Mouse (Mus musculus) right cerebral cortex, adult 2 months (tissue): Measurements from ENCODE around the gene Mbnl2.

Experiments
- DNase-seq, 2 experiments: peaks; one replicate each; pipeline ENCODE4 v3.0.0; 2021 to 2022; ENCODE audit warnings: low spot score in 2 of 2

Gene Mbnl2

DNA sequence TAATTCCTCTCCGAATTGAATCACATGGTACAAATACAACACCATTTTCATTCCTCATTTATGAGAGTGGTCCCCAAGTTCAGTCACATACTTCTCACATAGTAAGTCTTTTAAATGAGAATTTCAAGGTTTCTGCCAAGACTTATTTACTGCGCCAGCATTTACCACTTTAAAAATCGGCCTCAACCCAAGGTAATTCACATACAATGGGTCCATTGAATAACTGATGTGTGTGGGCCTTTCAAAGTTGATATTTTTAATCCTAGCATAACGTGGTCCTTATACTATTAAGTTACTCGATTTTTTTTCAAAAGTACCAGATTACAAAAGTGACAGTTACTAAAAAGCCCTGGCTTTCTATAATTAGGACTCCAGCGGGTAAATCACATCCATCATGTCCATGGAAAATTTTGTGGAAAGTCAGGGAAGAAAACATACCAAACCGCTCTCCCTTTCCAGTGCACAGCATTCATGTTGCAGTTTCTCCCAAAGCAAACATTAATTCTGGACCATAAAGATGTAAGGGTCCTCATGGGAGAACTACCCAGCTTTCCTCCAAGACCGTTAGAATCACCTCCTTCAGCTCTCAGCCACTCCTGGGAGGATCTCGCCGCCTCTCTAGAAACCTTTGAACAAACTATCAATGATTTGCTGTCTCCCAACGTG lies 107.8 kb downstream of the Mbnl2 start:
- no peak for DNase-seq

DNA sequence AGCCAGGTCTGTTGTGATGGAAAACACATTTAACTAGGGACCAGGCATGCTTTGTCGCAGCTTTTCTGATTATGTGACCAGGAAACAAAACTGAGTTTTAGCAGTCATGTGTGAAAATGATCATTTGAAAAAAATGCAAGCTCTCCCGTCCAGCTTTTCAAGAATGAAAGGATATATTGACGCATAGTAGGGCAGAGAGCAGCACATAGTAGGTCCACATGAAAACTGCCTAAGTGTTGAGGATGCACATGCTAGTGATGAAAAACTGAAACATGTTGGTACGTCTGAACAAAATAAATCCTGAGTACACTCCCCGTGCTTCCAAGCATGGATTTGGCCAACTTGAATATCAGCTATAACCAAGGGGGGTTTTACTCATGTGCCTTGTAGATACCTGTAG lies 109.1 kb downstream of the Mbnl2 start:
- no peak for DNase-seq

DNA sequence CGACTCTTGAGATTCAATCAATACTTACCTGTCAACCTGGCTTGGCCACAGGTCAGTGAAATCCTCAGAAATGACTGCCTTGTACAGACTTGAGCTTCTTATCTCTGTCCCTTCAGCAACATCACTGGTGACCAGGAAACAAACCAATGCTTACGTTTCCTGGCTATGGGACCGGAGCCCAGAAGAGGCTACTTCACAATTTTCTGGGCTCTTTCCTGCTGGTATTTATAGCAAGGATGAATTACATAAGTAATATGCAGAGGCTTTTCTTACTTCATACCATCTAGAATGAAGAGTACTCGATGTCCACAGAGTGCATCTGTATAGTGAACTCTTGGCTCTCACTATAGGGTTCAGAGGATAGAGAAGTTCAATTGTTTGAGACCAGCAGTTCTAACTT lies 111.8 kb downstream of the Mbnl2 start:
- no peak for DNase-seq

DNA sequence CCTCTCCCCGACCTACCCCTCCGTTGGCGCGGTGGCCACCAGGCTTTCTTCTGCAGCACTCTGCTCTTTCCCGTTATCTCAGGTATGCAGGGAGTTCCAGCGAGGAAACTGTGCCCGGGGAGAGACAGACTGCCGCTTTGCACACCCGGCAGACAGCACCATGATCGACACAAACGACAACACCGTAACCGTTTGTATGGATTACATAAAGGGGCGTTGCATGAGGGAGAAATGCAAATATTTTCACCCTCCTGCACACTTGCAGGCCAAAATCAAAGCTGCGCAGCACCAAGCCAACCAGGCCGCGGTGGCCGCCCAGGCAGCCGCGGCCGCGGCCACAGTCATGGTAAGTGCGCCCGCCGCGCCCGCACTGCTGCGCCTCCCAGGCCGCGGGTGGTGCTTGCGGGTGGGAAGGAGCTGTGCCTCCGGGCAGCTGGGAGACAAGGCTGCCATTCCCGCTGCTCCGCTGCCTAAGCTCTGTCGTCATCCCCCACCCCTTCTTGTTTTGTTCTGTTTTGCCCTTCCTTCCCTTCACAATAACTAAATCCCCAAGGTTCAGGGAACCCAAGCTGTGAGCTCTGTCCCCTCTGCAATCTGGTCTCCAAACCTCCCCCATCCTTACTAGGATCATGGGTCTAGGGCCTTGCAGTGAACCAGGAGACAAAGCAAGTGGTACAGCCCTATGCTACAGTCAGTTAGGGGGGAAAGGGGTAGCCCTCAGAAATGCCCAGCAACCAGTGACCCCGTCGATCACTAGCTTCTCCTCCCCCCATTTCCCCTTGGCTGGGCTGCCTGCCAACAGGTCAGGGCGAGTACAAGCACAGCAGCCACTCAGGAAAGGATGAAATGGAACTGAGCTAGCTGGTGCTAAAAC lies 113.6 kb downstream of the Mbnl2 start:
- no peak for DNase-seq

DNA sequence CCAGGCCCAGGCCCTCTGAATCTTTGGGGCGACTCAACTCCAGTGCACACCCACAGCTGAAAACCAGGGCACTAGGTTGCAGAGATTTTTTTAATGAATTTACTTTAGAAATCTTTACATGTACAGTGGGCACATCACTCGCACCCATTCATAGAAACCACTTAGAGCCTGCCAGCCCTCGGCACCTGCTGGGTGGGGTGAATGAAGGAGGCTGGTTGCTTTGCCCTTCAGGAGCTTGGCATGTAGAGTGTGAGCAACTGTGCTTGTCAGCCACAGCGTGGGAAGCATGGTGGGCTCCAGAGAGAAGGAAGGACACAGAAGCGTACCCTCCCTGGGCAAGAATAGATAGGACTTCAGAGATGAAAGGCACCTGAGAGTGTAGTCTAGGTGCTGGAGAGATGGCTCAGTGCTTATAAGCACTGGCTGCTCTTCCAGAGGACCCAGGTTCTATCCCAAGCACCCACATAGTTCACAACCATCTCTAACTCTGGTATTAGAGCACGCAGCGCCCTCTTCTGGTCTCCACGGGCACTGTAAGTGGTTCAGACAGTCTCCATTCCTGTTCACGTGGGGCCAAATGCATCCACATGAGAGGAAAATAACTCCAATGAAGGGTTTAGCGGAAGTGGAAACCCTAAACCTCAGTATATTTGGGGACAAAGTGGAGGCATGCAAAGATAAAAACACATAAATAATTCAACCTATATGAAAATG lies 114.9 kb downstream of the Mbnl2 start:
- no peak for DNase-seq

DNA sequence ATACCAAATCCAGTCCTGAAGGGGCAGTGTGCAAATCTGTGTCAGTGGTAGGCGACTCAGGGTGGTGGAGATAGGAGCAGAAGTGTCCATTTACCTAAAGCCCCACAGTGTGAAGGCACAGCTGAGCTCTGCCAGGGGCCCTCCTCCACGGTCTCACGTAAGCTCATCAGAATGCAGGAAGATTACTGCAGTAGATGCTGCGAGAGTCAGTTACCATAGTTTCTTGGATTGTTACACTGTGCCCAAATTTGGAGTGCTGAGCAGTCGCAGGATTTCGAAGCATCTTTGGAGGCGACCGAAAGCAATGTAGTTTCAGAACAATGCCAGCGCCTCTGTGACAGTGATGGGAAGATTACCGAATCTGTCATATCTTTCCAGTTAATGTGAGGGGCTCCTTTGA lies 116.2 kb downstream of the Mbnl2 start:
- peak; percentile 67 to 75 for DNase-seq

DNA sequence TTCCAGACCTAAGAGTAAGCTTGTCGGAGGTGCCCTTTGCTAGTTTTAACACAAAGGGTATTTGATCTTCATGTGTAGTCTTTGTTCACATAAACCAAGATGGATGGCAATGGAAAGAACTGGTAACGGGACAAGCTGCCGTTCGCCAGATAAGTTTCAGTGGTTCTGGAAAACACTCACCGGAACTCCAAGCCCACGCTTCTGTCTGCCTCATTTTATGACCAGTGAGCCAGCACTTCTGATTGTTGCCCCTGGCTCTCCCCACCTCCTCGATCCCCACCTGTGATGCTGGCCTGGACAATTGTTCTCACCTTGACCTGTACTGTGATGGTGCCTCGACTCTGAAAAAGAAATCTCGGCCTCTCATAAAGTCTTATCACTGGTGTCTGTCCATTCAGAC lies 117.0 kb downstream of the Mbnl2 start:
- no peak for DNase-seq

DNA sequence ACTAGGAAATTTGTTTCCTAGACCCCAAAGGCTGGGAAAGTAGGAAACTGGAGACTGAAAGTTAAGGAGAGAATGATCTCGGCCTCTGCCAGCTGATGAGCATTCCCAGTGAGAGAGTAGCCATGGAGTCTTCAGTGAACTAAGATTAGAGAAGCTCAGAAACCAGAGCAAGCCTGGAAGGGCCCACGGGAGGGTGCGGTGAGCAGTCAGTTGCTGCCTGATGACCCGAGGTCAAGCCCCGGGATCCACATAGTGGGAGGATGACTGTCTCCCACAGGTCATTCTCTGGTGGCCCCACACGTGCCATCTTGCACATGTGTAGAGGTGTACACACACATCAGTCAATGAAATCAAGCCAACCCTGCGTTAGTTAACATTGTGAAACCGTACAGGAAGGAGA lies 118.0 kb downstream of the Mbnl2 start:
- DNase-seq: no peak

DNA sequence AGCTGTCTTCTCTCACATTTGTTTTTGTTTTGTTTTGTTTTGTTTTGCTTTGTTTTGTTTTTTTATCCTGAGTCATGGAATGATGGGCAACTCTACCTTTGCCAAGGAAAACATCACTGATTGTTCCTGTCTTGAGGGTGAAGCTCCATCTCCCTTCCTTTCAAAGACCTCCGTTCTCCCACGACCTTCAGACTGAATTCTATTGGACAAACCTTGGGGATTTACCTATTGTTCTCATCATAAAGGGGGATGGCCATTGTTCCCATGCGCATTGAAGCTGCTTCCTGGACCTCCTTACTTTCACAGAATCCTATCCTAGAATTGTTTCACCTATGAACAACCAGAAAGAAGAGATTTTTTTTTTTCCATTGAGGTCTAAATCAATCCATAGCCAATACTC lies 118.7 kb downstream of the Mbnl2 start:
- no peak for DNase-seq

DNA sequence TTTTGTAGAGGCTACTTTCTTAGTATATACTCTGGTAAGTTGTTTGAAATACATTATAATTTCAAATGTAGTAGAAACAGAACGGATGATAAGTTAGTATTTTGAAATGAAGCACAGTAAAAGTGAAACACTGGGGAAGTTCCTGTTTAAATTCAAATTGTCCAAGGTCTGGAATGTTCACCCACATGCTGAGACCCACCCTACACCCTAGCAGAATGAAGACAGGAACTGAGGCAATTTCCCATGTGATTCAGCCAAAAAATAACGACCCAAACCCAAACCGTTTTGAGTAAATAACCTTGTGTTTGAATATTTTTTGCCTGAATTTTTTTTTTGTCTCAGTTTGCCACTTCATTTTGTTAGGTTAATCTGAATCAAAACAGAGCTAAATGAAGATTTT lies 119.4 kb downstream of the Mbnl2 start:
- DNase-seq: no peak

DNA sequence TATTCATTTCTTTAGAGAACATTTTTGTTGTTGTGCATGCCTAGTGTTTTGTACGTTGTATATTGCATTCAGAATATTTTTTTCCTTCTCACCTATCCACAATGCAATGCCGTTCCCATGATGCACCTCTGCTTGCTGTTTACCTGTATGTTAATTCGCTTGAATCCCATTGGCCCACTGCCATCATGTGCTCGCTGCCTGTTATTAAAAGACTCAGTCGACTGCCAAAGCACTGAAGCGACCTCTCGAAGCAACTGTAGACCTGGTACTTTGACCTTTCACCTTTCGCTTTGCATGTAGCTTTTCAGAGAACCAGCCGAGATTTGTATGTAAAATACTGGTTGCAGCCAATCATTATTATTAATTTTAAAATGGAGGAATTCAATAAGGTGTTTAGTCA lies 120.0 kb downstream of the Mbnl2 start:
- DNase-seq: no peak

DNA sequence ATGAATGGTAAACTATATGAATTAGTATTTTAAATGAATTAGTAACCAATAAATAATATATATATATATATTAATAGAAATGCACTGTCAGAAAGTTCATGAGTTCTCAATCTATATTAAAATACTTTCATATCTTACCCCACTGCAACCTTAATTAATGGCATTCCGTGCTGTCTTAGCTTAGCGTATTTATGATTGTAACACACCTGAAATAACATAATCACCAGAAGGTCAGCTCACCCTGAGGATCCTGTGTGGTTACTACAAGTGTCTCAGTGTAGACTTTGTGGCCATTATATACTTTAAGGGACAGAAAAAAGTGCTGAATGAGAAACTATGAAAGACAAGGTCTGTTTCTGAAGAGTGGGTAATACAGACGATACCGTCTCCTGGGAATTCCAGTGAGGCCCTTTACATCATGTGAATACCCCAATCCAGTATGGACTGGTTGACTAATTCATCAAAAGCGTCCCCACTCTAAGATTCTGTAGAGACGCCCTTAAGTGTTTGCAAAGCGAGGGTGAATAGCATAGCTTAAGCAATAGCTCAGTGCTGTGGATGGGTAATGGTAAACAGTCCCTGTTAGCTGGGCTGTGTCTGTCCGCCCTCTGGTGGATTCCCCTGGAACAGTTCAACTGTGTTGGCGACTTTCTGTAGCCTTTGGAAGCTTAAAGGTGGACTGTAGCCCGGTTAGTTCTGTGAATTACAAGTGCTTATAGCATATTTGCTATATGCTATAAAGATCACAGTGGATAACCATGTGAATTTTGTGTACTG lies 122.6 kb downstream of the Mbnl2 start:
- DNase-seq: peak; percentile 82 to 88

DNA sequence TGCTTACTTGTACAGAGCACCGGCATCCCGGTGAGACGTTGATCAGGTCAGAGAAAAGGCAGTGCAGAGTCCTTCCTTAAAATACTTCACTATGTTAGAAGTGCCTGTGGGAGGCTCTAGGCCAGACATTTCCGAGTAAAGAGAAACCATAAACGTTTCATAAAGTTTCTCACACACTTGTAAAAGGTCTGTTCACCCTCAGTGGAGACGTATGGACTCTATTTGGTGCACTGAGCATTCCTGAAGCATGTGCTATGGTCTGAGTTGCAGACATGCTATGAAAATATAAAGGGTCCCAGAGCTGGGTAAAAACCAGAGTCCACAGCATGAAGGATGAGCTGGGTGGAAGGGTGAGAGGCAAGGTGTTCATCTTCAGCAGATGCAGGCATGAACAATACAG lies 124.1 kb downstream of the Mbnl2 start:
- DNase-seq: no peak

DNA sequence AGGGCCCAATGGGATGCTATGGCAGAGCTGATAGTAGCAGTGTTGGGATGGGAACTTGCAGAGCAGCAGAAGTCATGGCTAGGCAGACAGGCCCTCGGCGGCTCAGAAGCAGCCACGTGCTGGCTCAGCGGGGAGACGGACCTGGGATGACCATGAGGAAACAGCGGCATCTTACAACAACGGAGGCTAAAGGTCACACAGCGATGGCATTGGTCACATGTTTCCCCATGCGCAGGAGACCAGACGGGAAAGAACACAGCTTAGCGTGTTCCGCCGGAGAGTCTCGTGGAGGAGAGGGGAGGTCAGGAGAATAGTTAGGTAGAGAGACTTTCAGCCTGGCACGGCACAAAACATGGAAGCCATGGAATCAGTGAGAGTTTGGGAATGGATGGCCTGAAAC lies 125.7 kb downstream of the Mbnl2 start:
- DNase-seq: no peak

DNA sequence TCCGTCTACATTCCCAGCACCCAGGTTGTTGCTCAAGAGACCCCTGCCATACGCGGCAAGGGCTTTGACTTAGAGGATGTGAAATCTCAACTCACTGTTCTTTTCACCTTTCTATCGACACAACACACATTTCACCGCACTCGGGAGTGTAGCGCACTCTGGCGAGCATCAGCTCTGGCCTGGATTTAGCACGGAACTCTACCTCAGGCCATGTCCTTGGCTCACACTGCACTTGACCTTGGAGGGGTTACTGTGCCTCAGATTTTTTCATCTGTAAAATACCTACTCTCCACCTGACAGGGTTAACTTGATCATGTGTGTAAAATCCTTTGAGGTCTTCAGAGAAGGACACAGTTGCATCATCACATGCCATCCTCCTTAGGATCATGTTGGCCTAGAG lies 127.2 kb downstream of the Mbnl2 start:
- no peak for DNase-seq

DNA sequence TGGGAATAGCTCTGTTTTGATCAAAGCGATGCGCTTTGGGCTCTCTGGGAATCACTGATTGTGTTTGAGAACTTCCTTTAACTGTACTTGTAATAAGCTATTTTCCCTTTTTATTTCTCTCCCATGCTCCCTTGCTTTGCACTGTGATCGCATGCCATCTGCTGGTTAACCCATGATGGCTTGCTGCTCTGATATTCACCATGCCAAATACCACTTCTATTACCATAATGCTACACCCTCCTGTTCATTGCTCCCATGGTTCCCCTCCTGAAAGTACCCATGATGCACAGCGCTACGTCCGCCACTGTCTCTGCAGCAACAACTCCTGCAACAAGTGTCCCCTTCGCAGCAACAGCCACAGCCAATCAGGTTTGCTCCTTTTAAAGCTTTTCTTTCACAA lies 128.9 kb downstream of the Mbnl2 start:
- no peak for DNase-seq

DNA sequence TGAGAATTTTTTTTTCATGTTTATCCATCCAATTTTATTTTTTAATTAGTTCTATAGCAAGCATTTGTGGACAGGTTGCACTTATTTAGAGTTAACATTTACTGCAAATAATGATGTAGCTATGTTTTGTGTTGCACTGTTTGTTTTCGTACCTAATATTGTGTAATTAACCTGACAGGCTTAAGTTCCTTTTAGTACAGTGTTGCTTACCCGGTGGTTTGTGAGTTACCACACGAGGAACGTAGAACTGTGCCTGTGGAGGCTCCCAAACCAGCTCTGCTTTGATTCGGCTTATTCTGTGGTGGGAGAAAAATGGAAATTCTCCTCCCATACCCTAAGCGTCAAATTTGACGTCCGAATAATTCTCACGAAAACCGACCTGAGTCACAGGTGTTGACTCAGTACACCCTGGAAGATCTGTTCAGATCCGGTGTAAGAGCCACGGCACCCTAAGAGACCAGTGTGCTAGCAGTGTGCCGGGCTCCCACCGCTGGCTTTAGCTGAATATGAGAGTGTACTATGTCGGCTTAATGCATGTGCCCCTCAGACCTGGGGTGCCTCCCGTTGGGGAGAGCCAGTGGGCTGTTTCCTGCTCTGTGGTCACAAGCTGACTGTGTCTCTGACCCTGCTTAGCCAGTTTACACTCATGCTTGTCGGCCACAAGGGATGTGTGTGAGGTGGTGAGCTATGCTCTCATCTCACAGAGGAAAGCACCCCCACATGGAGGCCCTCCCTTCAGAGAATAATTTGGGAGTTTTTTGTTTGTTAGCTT lies 129.5 kb downstream of the Mbnl2 start:
- DNase-seq: no peak

DNA sequence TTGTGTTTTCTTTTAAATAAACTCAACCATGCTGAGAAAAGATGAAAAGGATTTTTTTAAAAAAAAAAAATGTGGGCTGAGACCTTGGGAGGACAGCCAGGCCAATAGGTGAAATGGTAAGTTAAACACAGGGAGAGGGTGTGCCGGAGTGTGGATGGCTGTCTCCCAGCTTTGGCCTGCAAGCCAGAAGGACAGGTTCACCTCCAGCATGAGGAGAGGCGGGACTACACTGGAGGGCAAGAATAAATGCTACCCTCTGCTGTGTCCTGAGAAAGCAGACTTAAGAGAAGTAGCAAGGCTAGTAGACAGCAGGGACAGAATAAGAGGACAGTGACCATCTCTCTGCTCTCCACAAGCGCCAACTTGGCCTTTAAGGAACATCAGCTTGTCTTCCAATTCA lies 130.1 kb downstream of the Mbnl2 start:
- no peak for DNase-seq

DNA sequence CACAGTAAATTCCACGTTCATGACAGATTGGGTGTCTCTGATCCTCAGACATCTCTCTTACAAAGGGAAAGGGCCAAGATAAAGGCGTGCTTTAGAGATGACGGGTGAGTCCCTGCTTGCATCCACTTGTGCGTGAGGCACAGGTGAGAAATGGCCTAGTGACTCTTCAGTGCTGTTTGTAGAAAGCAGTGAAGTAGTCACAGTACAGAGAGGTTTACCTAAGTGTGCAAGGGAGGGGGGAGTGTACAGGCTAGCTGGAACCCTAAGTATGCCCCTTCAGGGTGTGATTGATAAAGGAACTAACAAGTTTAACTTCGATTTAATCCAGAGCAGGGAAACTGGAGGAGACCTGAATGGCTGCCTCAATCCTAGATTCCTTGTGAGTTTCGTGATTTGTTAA lies 130.8 kb downstream of the Mbnl2 start:
- DNase-seq: no peak

DNA sequence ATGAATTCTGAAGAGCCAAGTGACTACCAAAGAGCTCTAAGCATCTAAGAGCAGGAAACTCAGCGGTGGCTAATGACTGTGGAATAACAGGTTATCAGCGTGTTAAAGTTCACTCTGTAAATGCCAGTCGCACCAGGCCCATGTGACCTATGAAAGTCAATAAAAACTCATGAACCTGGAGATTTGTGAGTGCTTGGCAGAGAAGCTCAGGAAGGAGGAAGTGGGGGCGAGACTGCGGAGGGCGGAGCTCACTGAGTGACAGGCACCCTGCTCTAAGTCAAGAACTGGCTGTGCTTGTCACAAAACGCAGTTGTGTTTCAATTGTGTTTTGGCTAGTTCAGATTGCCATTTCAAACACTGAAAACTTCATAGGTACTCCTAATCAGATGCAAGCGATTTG lies 131.4 kb downstream of the Mbnl2 start:
- no peak for DNase-seq

DNA sequence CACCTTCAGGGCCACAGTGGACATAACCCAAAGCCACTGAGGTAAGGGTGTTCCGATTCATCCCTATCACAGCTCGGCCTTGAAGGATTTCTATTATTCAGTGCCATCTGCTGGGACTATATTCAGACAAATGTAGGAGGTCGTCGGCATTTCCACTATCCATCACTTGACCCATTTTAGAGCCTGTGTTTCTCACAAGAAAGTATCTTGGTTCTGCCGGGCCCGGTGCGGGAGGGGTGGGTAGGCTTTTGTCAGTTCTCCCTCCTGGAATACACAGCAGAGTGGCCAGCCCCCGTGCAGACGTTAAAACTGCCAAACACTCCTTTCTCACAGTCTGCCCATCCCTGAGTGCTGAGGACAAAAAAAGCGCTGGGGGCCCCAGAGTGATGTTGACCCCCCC lies 134.4 kb downstream of the Mbnl2 start:
- peak; percentile 58 to 63 for DNase-seq
